Mouse (Mus musculus) midbrain, embryonic 16.5 days (tissue): ENCODE measurements around the gene Cyp4f17. TPM values are rescaled to one million over a fixed set of nuclear protein-coding genes. Genes with fewer than 3 reads are reported as not detected.

Experiments
- ATAC-seq: fragments of 200-750 bp; cut with Nextera tagmentation; 2 replicates; pipeline ENCODE4 v1.8.0; 2017; ENCODE audit warnings: moderate TSS enrichment
- H3K27ac ChIP-seq: fragments of 300-500 bp; sonication (generic); 2 replicates; pipeline ENCODE4 v1.5.1; 2014; ENCODE audit warnings: mild to moderate bottlenecking, low read length, mixed read lengths
- H3K27me3 ChIP-seq: fragments of 300-500 bp; sonication (generic); 2 replicates; pipeline ENCODE4 v1.6.1; 2014; ENCODE audit warnings: low read depth, low read length, mixed read lengths; ENCODE audit not compliant: control insufficient read depth, insufficient read depth
- H3K36me3 ChIP-seq: fragments of 300-500 bp; sonication (generic); 2 replicates; pipeline ENCODE4 v1.6.1; 2014; ENCODE audit warnings: mild to moderate bottlenecking, low read length, moderate library complexity, mixed read lengths; ENCODE audit not compliant: control insufficient read depth, insufficient read depth
- H3K4me1 ChIP-seq: fragments of 300-500 bp; sonication (generic); 2 replicates; pipeline ENCODE4 v1.6.1; 2014; ENCODE audit warnings: mild to moderate bottlenecking, low read length, mixed read lengths; ENCODE audit not compliant: control insufficient read depth, insufficient read depth
- H3K4me2 ChIP-seq: fragments of 300-500 bp; sonication (generic); 2 replicates; pipeline ENCODE4 v1.6.1; 2014; ENCODE audit warnings: mild to moderate bottlenecking, low read length, mixed read lengths
- H3K4me3 ChIP-seq: fragments of 300-500 bp; sonication (generic); 2 replicates; pipeline ENCODE4 v1.5.1; 2014; ENCODE audit warnings: low read depth, mild to moderate bottlenecking, low read length, moderate library complexity, mixed read lengths
- H3K9ac ChIP-seq: fragments of 300-500 bp; sonication (generic); 2 replicates; pipeline ENCODE4 v1.6.1; 2014; ENCODE audit warnings: low read depth, low read length, mixed read lengths
- H3K9me3 ChIP-seq: fragments of 300-500 bp; sonication (generic); replicated peaks from 2 replicates; pipeline ENCODE4 v1.6.1; 2014; ENCODE audit warnings: mild to moderate bottlenecking, low read length, mixed read lengths; ENCODE audit not compliant: control insufficient read depth, poor library complexity, severe bottlenecking
- WGBS: fragments of 180-500 bp; shearing (Covaris S2); extraction: QIAGEN DNeasy Blood & Tissue Kit; methylation state at CpG from one replicate; pipeline ENCODE4 v1.1.7; 2014; 5-methylcytosine and 5-hydroxymethylcytosine counted together
- polyA plus RNA-seq: library from polyadenylated mRNA; unstranded; fragments of >200 nt; fragmentation: Nextera tagmentation; extraction: Ambion mirVana; gene quantifications from 2 replicates; pipeline ENCODE4 v1.2.1, GENCODE M21; 2015

Gene Cyp4f17
- polyA plus RNA-seq, 1 experiment from 2014 or later, result 15.7 TPM

DNA sequence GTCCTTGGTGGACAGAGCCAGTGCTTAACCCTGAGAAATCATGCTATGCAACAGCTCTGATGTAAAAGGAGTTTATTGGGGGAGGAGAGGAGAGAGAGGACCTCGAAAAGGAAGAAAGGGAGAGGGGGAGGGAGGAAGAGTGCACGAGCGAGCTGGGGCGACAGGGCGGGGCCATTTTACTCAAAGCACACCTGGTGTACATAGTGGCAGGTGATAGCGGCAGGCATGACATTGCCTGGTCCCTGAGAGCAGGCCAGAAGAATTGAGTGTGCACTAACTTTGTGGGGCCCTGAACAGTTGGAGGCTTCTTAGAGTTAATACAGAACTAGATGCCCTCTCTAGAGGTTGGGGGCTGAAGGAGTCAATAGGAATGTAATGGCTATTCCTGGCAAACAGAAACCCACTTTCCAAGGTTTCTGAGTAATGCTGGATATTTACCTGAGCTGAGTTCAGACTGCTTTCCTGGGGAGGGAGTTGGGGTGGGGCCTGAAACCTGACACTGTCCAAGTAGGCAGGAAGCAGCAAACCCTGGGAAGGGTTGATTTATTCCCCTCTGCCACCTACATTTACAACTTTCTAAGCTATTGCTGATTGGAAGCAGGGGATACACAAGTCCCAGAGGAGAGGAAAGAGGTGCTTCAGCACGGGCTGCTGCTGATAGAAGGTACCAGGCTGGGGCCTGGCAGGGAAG is 71.8 kb downstream of the Cyp4f17 start:
- Histone ChIP-seq H3K4me1 (no peaks in the 10 kb centered on the region), H3K27ac (no peak overlapping the region), H3K9ac (no peak overlapping the region), H3K9me3 (no peaks in the 10 kb centered on the region), H3K4me3 (no peak overlapping the region), H3K27me3 (no peaks in the 10 kb centered on the region), H3K36me3 (no peaks in the 10 kb centered on the region), H3K4me2 (no peak overlapping the region)
- WGBS, result 65% methylated on average over 7 of the region's 7 CpGs
- no peak for ATAC-seq

Other genes with a start within 250 kb of the Cyp4f17 start
- 84.3 and 84.6 TPM in 2 replicates for gene Brd4, start 221.3 kb upstream of the Cyp4f17 start, polyA plus RNA-seq
- 101 and 109 TPM in 2 replicates for gene Akap8, start 184.8 kb upstream of the Cyp4f17 start, polyA plus RNA-seq
- gene Akap8l, start 155.4 kb upstream of the Cyp4f17 start, polyA plus RNA-seq, result 160 and 166 TPM in 2 replicates
- 41.3 and 41.4 TPM in 2 replicates for gene Wiz, start 116.6 kb upstream of the Cyp4f17 start, polyA plus RNA-seq
- gene Rasal3, start 102.5 kb upstream of the Cyp4f17 start, polyA plus RNA-seq, result 0.55 and 1.0 TPM in 2 replicates
- gene Pglyrp2, start 81.9 kb upstream of the Cyp4f17 start, polyA plus RNA-seq, result not detected in 2 replicates
- 1.2 and 1.3 TPM in 2 replicates for gene Cyp4f39, start 53.3 kb upstream of the Cyp4f17 start, polyA plus RNA-seq
- 12.9 and 15.9 TPM in 2 replicates for gene Cyp4f16, start 30.5 kb downstream of the Cyp4f17 start, polyA plus RNA-seq
- gene Cyp4f37, start 115.3 kb downstream of the Cyp4f17 start, polyA plus RNA-seq, result not detected in 2 replicates
- 0.10 TPM in 1 of 2 replicates, not detected in the other for gene Cyp4f40, start 152.8 kb downstream of the Cyp4f17 start, polyA plus RNA-seq
- gene Cyp4f15, start 179.6 kb downstream of the Cyp4f17 start, polyA plus RNA-seq, result 1.5 and 1.8 TPM in 2 replicates